Mouse (Mus musculus) gastrocnemius, adult 8-10 months (tissue): ENCODE data around the gene Casc1. TPM values are rescaled to one million over a fixed set of nuclear protein-coding genes. Genes with fewer than 3 reads are reported as not detected.

Experiments used
- DNase-seq, 2 experiments: peaks; one replicate each; pipeline ENCODE4 v3.0.0; 2022; ENCODE audit warnings: low spot score in 2 of 2
- total RNA-seq, 4 experiments: library from RNA; stranded (reverse); gene quantifications; 2 replicates each; pipeline ENCODE4 v1.2.4; 2022

The Casc1 gene
- total RNA-seq = under 1 TPM in 2 of 4 experiments, not detected in 2; 0.15 to 0.17 TPM

DNA sequence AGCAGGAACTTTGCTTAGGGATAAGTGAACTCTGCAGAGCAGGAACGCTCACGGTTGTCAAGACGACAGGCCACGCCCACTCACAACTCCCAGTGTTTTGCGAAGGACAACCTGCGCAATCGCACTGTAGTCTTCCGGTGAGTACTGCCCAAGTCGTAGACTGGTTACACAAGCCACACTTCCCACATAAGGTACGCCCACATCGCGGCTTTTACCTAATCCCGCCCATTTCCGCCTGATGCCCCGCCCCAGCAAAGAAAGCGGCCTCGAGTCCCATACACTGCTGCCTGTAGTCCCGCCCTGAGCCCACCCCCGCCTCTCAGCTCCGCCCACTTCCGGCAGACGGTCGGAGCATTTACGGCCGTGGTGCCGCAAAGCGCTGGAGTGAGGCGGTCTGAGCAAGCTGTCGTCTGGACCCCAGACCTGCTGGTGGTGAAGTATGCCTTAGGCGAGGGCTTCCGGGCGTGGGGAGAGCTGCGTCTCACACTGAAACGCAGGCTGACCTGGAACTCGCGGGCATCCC, at the start of gene Casc1, which contains the start of gene Etfrf1:
TSS of gene Casc1 (minus strand) at position 190 of the 523 bp plus-strand sequence.
TSS of gene Etfrf1 (plus strand) at position 319 of the 523 bp plus-strand sequence.
- peak; percentile 98 to 99 for DNase-seq

DNA sequence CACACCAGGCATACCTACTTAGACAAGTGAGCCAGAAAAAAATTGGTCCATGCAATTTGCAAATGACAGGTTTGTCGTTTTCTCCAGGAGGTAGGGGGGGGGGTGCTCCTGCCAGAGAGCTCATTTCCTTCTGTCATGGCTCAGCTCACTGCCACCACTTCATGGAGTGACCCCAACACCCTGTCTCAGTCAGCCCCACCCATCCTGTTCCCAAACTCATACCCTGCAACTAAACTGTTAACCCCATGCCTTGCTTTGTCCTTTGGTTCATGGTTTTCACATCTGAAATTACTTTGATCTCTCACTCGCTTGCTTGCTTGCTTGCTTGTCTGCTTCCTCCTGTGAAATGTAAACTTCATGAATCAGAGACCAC, 45.9 kb upstream of the Casc1 start:
- DNase-seq = no peak

DNA sequence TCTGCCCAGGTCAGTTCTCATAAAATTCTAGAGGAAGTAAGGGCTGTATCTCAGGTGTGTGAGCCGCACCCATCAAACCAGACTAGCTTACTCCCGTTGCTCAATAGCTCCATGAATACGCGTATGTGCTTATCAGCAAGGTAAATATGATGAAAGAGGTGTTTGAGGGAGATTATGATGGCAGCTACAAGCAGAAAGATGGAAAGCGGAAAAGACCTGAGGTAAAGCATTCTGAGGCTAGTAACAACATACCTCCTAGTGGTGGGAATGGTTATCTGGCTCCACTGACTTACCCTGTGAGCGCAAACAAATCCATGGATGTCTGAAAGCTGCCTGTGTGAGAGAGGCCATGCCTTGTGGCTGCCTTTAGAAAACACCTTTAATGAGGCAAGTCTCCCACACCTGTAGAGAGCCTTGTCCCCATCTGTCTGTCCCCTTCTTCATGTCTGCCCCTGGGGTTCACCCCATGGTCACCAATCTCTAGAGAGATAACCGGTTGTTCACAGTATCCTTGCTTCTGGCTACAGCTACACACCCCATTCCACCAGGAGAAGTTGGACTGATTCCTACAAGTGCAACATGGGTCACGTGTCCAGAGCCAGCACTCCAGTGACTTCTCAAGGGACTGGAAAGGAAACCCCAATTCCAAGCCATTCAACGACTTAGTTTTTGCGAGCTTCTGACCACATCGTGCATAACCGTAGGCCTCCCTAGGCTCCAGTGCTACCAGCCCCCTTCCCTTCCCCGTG, 45.3 kb upstream of the Casc1 start:
- no peak for DNase-seq

DNA sequence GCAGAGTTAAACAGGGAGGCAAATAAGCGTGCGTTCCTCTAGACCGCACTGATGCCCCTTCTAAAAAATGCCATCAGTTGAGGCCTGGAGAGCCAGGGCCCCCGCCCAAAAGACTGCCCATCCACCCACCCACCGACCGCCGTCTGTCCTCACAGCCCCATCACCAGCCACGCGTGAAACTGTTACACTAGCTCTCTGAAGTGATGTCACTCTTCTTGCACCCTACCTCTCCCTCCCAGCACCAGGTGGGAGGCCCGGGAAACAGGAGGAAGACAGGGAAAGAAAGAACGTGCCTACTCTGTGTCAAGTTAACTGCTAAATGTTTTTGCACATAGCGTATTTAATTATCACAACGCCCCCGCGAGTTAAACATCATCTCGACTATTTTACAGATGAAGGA, 40.0 kb upstream of the Casc1 start:
- no peak for DNase-seq

DNA sequence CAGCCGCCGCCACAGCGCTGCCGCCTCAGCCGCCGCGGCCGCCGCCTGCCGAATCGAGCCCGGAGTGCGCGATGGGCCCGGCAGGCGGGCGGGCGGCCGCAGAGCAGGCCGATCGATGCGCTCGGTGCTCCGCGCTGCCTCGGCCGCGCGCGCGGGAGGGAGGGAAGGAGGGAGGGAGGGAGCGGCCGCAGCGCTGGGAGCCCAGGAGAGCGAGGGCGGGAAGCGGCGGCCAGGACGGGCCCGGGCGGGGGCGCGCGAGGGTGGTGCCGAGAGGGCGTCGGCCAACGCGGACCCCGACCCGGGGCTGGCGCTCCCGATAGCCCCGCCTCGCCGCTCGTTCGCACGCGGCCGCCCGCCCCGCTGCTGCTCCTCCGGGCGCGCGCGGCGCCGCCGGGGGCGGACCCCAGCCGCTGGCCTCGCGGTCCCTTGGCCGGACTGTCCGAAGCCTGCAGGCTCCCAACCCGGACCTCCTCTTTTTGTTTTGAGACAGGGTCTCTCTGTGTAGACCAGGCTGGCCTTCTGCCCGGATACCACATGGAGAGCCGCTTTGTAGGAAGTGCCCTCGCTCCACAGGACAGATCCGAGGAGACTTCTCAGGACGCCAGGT, 39.5 kb upstream of the Casc1 start, which contains the start of gene Kras:
TSS of gene Kras (minus strand) at position 55 of the 607 bp plus-strand sequence.
- peak; percentile 73 to 84 for DNase-seq

DNA sequence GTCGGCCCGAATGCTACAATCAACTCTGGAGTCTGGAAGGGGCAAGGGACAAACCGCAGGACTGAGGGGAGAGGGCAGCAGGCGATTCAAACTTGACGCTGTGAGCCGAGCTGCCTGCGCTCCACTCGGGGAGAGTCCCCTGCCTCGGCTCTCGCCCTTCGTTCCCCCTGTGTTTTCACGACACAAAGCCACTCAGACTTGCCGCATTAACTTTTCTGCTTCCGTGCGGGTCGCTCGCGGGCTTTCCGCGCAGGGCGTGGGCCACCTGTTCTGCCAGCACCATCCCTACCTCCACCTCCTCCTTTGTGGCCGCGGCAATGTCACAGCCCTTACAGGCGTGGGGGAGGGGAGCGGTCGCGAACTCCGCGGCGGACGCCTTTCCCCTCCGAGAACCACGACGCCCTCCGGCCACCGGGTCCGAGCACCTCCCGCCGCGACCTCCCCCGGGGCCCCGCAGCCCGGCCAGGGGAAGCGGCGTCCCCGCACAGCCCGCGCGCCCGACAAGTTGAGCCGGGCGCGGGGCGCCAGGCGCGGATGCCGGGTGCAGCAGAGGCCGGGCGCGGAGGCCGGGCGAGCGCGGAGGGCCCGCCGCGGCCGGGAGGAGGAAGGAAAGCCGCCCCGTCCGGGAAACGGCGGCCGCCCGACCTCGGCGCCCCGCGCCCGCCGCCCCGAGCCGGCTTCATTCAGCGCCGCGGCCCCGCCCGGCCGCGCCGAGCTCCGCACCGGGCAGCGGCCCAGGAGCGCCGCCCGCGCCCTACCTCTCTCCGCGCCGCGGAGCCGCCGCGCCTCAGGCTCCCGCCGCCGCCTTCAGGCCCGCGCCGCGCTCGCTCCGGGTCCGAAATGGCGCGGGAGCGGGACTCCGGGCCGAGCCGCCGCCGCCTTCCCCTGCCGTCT, 38.7 kb upstream of the Casc1 start:
- peak in 1 of 2 experiments; percentile 15 for DNase-seq

DNA sequence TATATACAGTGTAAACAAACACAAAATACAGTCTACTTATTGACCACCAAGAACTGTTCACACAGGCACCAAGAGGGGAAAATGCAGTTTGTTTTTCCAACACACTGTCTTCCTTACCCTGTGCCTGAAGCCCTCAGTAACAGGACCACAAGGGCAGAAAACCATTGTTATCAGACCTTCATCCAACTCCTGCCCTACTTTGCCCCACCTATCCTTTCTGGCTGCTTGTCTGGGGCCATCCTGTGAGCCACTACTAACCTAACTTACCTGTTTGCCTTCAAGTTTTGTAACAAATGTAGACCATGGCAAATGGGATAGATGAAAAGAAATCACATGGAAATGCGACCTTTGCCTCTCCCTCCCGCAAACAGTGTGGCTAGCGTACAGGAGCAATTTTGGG, 37.1 kb upstream of the Casc1 start:
- DNase-seq = no peak

DNA sequence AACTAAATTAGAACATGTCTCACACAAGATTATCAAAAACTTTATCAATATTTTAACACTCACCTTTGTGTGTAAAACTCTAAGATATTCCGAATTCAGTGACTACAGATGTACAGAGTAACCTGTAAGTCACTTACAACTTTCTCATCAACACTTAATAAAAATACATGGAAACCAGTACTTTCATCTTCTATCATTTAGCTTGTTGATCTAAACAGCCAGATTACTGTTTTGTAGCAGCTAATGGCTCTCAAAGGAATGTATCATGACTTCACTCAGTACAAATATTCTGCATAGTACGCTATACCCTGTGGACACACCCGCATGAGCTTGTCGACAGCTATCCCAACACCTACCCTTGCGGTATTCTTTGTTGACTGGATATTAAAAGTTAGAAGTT, 36.0 kb upstream of the Casc1 start:
- no peak for DNase-seq

DNA sequence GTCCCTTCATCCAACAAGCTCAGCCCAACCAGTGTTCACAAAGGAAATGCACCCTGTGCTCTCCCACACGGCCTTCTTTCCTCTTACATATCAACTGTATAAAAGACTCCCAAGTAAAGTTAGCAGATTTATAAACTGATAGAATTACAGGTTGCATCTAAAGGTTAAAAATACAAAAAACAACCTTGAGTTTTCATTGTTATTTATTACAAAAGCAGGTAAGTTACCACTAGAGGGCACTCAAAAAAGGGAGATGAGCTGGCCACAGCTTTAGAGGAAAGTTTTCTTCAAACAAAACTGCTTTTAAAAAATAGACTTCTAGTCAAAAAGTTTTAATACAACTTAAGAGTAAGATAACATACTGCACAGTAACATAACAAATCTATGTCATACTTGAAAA, 31.7 kb upstream of the Casc1 start:
- no peak for DNase-seq

DNA sequence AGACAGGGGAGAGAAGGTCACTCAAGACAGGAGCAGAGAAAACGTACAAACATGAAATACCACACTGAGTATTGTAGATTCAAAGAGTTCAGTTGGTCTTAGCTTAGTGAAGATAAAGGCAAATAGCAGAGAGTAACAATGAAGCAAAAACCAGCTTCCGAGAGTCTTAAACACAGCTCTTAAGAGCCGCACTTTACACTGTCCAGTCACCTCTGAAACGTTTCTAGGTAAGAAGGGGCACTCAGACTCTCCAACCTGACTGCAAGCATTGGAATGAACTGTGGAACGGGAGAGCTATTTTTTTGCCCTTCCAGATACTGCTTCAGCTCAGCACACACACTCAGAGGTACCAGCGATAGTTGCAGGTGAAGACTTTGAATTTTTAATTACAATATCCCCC, 29.5 kb upstream of the Casc1 start:
- no peak for DNase-seq

DNA sequence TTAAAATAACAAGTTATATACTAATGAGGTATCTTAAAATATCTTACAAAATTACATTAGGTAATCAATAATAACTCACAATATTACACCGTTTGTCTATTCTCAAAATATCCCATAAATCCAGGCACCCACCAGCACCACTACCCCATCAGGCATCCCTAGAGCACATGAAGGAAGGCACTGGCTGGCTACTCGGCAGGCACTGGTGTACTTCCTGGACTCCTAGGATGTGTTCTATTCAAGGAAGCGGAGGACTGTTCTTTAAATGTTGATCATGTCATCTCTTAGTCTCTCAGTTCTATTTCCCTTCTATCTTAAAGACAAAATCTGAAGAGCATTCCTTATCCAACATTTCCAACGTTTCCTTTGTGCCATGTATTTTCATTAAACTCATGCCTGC, 26.3 kb upstream of the Casc1 start:
- DNase-seq = no peak

DNA sequence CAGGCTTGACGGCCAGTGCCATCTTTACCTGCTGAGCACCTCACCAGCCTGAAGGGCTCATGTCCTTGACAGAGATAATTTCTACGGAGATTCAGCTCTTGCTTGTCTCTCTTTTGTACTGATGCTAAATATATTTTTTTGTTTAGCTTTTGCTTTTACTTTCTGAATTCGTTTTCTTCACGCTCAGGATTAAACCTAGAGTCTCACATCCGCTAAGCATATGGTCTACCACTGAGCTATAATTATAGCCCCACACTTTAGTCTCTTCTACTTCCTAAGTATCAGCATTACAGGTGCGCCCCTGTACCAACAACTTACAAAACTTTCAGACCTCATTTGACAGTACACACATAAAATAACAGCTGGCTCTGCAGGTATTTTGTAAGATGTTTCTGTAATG, 24.6 kb upstream of the Casc1 start:
- no peak for DNase-seq

DNA sequence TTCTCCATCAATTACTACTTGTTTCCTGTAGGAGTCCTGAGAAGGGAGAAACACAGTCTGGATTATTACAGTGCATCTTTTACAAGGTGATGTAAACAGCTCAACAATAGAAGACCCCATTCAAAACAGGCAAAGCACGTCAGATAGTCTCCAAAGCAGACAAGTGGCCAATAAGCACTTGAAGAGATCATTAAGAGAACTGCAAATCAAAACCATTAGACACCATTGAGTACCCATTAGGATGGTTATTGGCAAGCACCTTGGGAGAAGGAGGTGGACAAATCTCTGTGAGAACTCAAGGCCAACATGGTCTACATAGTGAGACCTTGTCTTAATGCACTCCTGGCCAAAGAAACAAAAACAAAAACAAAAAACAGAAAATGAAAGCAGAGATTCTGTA, 23.6 kb upstream of the Casc1 start:
- DNase-seq = no peak

DNA sequence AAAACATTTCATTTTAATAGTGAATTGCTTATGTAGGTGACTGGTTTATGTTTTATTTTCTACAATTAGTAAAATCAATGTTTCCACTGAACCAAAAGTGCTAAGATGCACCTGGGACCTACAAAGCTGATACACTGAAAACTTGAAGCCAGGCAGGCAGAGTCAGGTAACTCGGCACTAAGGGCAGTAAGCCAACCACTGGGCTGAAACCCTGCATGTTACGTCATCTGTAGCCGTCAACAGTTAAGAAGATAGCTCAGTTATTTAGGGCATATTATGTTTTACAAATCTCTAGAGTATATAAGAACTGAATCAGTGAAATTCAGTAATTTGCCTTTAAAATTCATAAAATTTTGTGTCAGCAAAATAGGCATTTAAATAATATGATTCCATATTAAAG, 15.5 kb upstream of the Casc1 start:
- DNase-seq = no peak

DNA sequence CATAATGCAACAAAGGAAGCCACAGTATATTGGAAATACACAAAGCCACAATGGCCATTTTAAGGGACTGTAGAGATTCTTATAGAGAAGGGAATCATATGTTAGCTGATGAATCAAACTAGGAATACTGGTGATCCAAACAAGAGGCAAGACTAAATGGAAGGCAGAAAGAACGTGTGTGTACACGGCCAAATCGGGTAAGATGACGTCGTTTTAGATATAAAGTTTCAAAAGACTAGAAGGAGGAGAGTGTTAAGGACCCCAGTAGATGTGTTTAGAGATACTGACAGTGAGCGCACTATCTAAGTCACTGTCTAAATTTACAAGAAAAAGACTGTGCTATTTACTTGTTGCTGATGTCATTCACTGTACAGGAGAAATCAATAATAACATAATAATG, 13.4 kb upstream of the Casc1 start:
- DNase-seq = no peak

DNA sequence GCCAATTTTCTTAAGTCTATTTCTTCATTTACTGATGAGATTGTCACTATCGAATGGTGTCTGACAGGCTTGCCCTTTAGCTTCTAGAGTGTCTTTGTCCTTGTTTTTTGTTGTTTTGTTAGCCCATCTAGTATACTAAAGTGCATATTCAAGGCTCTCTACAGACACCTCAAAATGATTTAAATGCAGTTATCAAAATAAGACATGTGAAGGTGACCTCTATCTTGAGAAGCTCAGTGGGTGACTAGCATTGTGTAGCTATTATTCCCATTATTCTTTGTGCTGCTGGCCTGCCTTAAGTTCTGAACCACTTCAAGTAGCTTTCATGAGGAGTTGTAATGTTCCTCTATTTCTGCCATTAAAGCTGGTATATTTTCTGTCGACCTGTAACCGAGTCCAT, 5.0 kb upstream of the Casc1 start:
- DNase-seq = no peak

DNA sequence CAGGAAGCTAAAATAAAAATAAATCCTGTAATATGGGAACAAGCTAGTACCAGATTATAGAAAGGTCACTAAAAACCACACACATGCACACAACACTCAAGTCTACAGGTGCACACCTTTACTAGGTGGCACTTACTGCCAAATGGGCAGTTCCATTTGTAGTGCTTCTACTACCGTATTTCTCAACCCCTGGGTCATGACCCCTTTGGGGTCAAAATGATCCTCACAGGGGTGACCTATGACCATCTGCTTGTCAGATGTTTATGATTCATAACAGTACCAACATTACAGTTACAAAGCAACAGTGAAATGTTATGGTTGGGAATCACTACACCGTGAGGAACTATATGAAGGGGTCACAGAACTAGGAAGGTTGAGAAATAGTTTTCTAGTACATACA, 3.1 kb upstream of the Casc1 start:
- DNase-seq = no peak

DNA sequence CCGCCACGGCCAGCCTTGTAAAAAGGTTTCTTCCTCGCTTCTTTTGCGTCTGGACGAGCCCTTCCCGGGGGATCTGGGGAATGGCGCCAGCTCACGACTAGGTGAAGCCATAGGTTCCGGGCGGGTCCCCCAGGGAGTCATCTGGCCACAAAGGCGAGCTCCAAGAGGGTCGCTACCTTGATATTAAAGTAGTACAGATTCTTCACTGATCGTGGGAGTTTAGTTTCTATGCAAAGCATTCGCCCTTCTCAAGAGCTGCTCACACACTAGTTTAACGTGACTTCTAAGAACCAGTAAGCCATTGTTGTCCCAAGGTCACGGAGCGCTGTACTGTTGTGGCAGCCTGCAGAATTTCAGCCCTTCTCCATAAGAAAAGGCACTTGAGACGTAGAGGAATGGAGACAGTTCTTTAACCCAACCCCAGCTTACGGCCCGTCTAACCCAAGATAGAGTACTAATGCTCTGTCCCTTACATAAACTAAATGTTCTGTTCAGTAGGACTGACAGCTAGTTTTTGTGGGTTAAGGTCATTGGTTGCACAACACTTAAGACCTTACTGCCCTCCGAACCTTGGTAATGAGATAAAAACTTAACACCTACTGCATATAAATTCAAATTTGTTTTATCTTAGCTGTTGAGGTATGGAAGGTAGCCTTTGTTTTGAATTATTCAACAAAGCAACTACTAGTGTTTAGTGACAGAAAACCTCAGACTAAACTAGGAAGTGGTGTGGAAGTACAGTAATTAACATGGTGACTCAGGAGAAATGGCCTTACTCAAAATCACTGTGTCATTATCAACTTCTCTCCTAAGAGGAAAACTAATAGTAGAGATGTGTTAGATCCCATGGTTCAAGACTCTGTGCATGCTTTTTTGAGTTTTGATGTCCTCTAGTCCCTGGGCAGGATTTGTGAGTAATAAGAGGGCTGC, 836 bp upstream of the Casc1 start:
- DNase-seq = no peak

DNA sequence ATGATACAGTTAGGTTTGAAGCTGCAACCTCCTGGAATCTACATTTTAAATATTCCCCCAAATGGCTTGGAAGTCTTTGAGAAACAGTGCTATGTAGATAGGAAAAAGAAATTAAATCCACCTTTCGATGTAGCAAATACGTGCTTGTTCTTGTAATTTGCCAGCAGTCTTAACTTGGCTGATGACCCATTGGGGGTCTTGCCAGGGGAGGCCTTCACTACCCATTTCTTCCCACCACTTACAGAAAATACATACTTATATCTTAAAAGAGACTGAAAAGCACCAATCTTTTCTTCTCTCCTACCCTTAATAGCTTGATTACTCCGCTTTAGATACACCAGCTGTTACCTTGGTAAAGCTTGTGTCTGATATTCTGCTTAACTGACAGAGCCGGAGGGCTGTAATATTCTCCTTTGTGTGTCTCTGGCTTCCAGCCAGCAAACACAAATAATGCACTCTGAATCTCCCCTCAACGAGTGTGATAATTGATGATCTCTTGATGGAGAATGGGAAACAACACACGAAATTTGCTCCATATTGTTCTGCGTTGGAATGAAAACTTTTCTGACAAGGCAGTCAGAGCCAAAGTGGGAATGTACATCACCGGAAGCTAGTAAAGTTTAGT, 637 bp downstream of the Casc1 start:
- DNase-seq = no peak

DNA sequence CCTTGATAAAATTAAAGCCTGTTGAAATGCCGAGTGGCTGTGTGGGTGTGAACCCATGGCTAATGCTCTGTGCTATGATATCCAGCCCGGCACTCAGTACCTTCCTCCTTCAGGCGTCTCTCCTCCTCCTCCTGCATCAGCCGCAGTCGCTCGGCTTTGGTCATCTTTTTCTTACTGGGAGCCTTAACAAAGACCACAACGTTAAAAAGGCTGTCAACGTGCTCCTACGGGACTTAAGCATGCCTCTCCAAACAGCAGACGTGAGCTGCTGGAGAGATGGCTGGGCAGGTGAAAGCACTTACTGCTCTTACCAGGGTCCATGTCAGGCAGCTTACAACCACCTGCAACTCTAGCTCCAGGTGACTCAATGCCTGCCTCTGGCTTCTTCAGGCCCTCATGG, 5.7 kb downstream of the Casc1 start:
- no peak for DNase-seq
